Comparison of ENCODE assay signal across 10 mouse cellular contexts in the genomic region with DNA sequence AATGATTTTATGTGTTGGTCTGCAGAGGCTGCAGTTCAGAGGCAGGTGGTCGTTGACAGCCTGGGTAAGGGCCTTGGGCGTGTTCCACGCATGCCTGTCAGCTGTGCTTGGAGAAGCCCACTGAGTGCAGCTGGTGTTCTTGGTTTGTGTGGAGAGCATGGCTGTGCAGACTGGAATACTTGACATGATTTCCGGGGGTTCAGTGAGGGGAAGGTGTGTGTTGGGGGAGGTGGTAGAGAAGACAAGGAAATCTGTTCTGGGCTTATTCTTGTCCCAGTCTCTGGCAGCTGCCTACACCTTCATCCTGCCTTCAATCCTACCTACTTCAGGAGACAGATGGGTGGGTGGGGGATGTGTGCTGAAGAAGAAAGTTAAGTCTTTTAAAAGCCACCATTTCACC. TPM values are rescaled to one million over a fixed set of nuclear protein-coding genes. Genes with fewer than 3 reads are reported as not detected.
DNase-seq lines count a peak whose midpoint lies in the region; ATAC-seq lines count a peak whose summit lies in the region.
"Had no signal": no experiment of that assay in that cellular context is flagged by ENCODE, and none has a peak within 500 bp of the region (broad histone marks: within the 10 kb centered on the region; RNA-seq: fewer than 3 reads in every experiment).

No protein-coding gene starts in this region.

- DNase-seq in forebrain, embryonic 10.5 days (ENCODE audit: extremely low spot score, low spot score), result no peak
- DNase-seq in midbrain, embryonic 14.5 days, result no peak
- DNase-seq in layer of hippocampus, postnatal 14 days (ENCODE audit: low spot score in 2 of 2), result peak; percentile 59 to 65
- peak; percentile 57 for DNase-seq in right cerebral cortex, postnatal 14 days
- no peak for DNase-seq in T-cell, adult 2 months (ENCODE audit: low spot score)
- no peak for DNase-seq in adrenal gland, adult 8-10 months
- DNase-seq: thymus, postnatal 14 days had no signal

- ATAC-seq in forebrain, embryonic 12.5 days (ENCODE audit: low FRiP score), result no peak
- ATAC-seq in midbrain, embryonic 13.5 days, result 0 out of 2 replicates have a peak, but pooled peaks have one; percentile 34
- no peak for ATAC-seq in midbrain, embryonic 14.5 days (ENCODE audit: low FRiP score, low TSS enrichment)

- H3K4me3 ChIP-seq in forebrain, embryonic 12.5 days (replicated peaks), result no peak overlapping the region
- no peak overlapping the region for H3K4me3 ChIP-seq in forebrain, embryonic 10.5 days
- H3K4me3 ChIP-seq in midbrain, embryonic 13.5 days (replicated peaks), result no peak overlapping the region
- no peak overlapping the region for H3K4me3 ChIP-seq in midbrain, embryonic 14.5 days (replicated peaks; ENCODE audit: low read depth, low read length)

- H3K36me3 ChIP-seq in forebrain, embryonic 12.5 days (replicated peaks), result 0 out of 2 replicates have a peak, but pooled peaks cover 3% of the 10 kb centered on the region
- 0 out of 2 replicates have a peak, but pooled peaks cover 4% of the 10 kb centered on the region for H3K36me3 ChIP-seq in forebrain, embryonic 10.5 days (replicated peaks)
- no peaks in the 10 kb centered on the region for H3K36me3 ChIP-seq in midbrain, embryonic 13.5 days
- no peaks in the 10 kb centered on the region for H3K36me3 ChIP-seq in midbrain, embryonic 14.5 days (ENCODE audit: control insufficient read depth, insufficient read depth, low read length)

- WGBS in forebrain, embryonic 12.5 days, result 86% methylated on average over 4 of the region's 4 CpGs
- 85% methylated on average over 4 of the region's 4 CpGs for WGBS in forebrain, embryonic 10.5 days
- WGBS in midbrain, embryonic 13.5 days, result 74% methylated on average over 4 of the region's 4 CpGs
- 84% methylated on average over 4 of the region's 4 CpGs for WGBS in midbrain, embryonic 14.5 days

- no peaks in the 10 kb centered on the region for H3K27me3 ChIP-seq in forebrain, embryonic 12.5 days
- H3K27me3 ChIP-seq in forebrain, embryonic 10.5 days (ENCODE audit: poor library complexity, severe bottlenecking), result no peaks in the 10 kb centered on the region
- no peaks in the 10 kb centered on the region for H3K27me3 ChIP-seq in midbrain, embryonic 13.5 days
- no peaks in the 10 kb centered on the region for H3K27me3 ChIP-seq in midbrain, embryonic 14.5 days (ENCODE audit: control insufficient read depth, insufficient read depth, low read length)

- 0 out of 2 replicates have a peak overlapping the region, but pooled peaks have one; percentile 10 for H3K27ac ChIP-seq in forebrain, embryonic 12.5 days
- H3K27ac ChIP-seq in forebrain, embryonic 10.5 days, result no peak overlapping the region
- 0 out of 2 replicates have a peak overlapping the region, but pooled peaks have one; percentile 10 for H3K27ac ChIP-seq in midbrain, embryonic 13.5 days
- H3K27ac ChIP-seq in midbrain, embryonic 14.5 days (replicated peaks; ENCODE audit: low read depth, low read length), result no peak overlapping the region

- peaks cover 26% of the 10 kb centered on the region for H3K4me1 ChIP-seq in forebrain, embryonic 12.5 days
- H3K4me1 ChIP-seq in forebrain, embryonic 10.5 days, result peaks cover 21% of the 10 kb centered on the region
- peaks cover 52% of the 10 kb centered on the region for H3K4me1 ChIP-seq in midbrain, embryonic 13.5 days (replicated peaks)
- H3K4me1 ChIP-seq in midbrain, embryonic 14.5 days (ENCODE audit: control insufficient read depth, insufficient read depth, low read length), result peaks cover 9% of the 10 kb centered on the region; the same call in 1 of the 2 replicates

- no peaks in the 10 kb centered on the region for H3K9me3 ChIP-seq in forebrain, embryonic 12.5 days
- no peaks in the 10 kb centered on the region for H3K9me3 ChIP-seq in forebrain, embryonic 10.5 days
- H3K9me3 ChIP-seq in midbrain, embryonic 13.5 days, result no peaks in the 10 kb centered on the region
- no peaks in the 10 kb centered on the region for H3K9me3 ChIP-seq in midbrain, embryonic 14.5 days (ENCODE audit: control insufficient read depth, low read length)

- H3K9ac ChIP-seq in forebrain, embryonic 12.5 days, result no peak overlapping the region
- H3K9ac ChIP-seq in midbrain, embryonic 13.5 days (replicated peaks), result 0 out of 2 replicates have a peak overlapping the region, but pooled peaks have one; percentile 44
- H3K9ac ChIP-seq in midbrain, embryonic 14.5 days (replicated peaks; ENCODE audit: low read length), result no peak overlapping the region

- no peak overlapping the region for H3K4me2 ChIP-seq in forebrain, embryonic 12.5 days
- no peak overlapping the region for H3K4me2 ChIP-seq in midbrain, embryonic 13.5 days (replicated peaks)
- no peak overlapping the region for H3K4me2 ChIP-seq in midbrain, embryonic 14.5 days (ENCODE audit: low read length)

RNA-seq across cellular contexts. Expression of gene Akt2, which starts 10.3 kb away (rescaled TPM):
- 81.2 and 84.6 TPM in 2 replicates for polyA plus RNA-seq in forebrain, embryonic 12.5 days (2016; fragmentation: Nextera tagmentation; extraction: Ambion mirVana)
- 73.3 and 78.8 TPM in 2 replicates for polyA plus RNA-seq in forebrain, embryonic 10.5 days (2016; fragmentation: Nextera tagmentation; extraction: Ambion mirVana)
- polyA plus RNA-seq in midbrain, embryonic 13.5 days (2015; fragmentation: Nextera tagmentation; extraction: Ambion mirVana), result 64.3 and 67.4 TPM in 2 replicates
- 51.0 and 67.0 TPM in 2 replicates for polyA plus RNA-seq in midbrain, embryonic 14.5 days (2014; fragmentation: Nextera tagmentation; extraction: Ambion mirVana)
- 100 to 1,000 TPM in 1 of 2 experiments, 10 to 100 TPM in 1; 93.7 to 103 TPM for total RNA-seq in layer of hippocampus, postnatal 14 days (2021)
- total RNA-seq in adrenal gland, adult 8-10 months (2022), result 100 to 1,000 TPM; 162 to 282 (median 233) TPM

RNA-seq across cellular contexts. Expression of gene 2310022A10Rik, which starts 48.6 kb away (rescaled TPM):
- 38.7 and 39.6 TPM in 2 replicates for polyA plus RNA-seq in forebrain, embryonic 12.5 days (2016; fragmentation: Nextera tagmentation; extraction: Ambion mirVana)
- polyA plus RNA-seq in forebrain, embryonic 10.5 days (2016; fragmentation: Nextera tagmentation; extraction: Ambion mirVana), result 38.8 and 39.3 TPM in 2 replicates
- polyA plus RNA-seq in midbrain, embryonic 13.5 days (2015; fragmentation: Nextera tagmentation; extraction: Ambion mirVana), result 34.6 and 36.6 TPM in 2 replicates
- polyA plus RNA-seq in midbrain, embryonic 14.5 days (2014; fragmentation: Nextera tagmentation; extraction: Ambion mirVana), result 26.3 and 35.3 TPM in 2 replicates
- total RNA-seq in layer of hippocampus, postnatal 14 days (2021), result 10 to 100 TPM; 20.8 to 21.4 TPM
- total RNA-seq in adrenal gland, adult 8-10 months (2022), result 10 to 100 TPM; 21.6 to 23.8 (median 22.0) TPM

RNA-seq across cellular contexts. Expression of gene Pld3, which starts 48.6 kb away (rescaled TPM):
- 58.1 and 58.2 TPM in 2 replicates for polyA plus RNA-seq in forebrain, embryonic 12.5 days (2016; fragmentation: Nextera tagmentation; extraction: Ambion mirVana)
- polyA plus RNA-seq in forebrain, embryonic 10.5 days (2016; fragmentation: Nextera tagmentation; extraction: Ambion mirVana), result 41.9 and 42.0 TPM in 2 replicates
- polyA plus RNA-seq in midbrain, embryonic 13.5 days (2015; fragmentation: Nextera tagmentation; extraction: Ambion mirVana), result 107 and 110 TPM in 2 replicates
- polyA plus RNA-seq in midbrain, embryonic 14.5 days (2014; fragmentation: Nextera tagmentation; extraction: Ambion mirVana), result 114 and 134 TPM in 2 replicates
- 100 to 1,000 TPM; 585 to 592 TPM for total RNA-seq in layer of hippocampus, postnatal 14 days (2021)
- total RNA-seq in adrenal gland, adult 8-10 months (2022), result 100 to 1,000 TPM; 135 to 205 (median 166) TPM

RNA-seq across cellular contexts. Expression of gene Ttc9b, which starts 52.1 kb away (rescaled TPM):
- polyA plus RNA-seq in forebrain, embryonic 12.5 days (2016; fragmentation: Nextera tagmentation; extraction: Ambion mirVana), result 21.4 and 24.8 TPM in 2 replicates
- polyA plus RNA-seq in forebrain, embryonic 10.5 days (2016; fragmentation: Nextera tagmentation; extraction: Ambion mirVana), result 2.8 and 3.7 TPM in 2 replicates
- 37.0 and 40.5 TPM in 2 replicates for polyA plus RNA-seq in midbrain, embryonic 13.5 days (2015; fragmentation: Nextera tagmentation; extraction: Ambion mirVana)
- 71.3 and 104 TPM in 2 replicates for polyA plus RNA-seq in midbrain, embryonic 14.5 days (2014; fragmentation: Nextera tagmentation; extraction: Ambion mirVana)
- total RNA-seq in layer of hippocampus, postnatal 14 days (2021), result 10 to 100 TPM; 81.8 to 84.7 TPM
- total RNA-seq in adrenal gland, adult 8-10 months (2022), result not detected
- total RNA-seq: gastrocnemius, adult 8-10 months had no signal

Comparison
In these comparisons a context has a peak if more than half of its experiments do, and no peak if none do; other contexts are left out.
1. H3K27ac ChIP-seq: peak in forebrain, embryonic 12.5 days (single experiment) and midbrain, embryonic 13.5 days (single experiment); none in forebrain, embryonic 10.5 days (single experiment) and midbrain, embryonic 14.5 days (single experiment).
2. DNase-seq: peak in layer of hippocampus, postnatal 14 days (2 of 2) and right cerebral cortex, postnatal 14 days (single experiment); none in forebrain, embryonic 10.5 days (single experiment), midbrain, embryonic 14.5 days (single experiment), T-cell, adult 2 months (single experiment) and adrenal gland, adult 8-10 months (single experiment).